Mouse (Mus musculus) right cerebral cortex, postnatal 36 days (tissue): ENCODE data around the gene Gm17387.

Experiments used
- DNase-seq, 2 experiments: peaks; one replicate each; pipeline ENCODE4 v3.0.0; 2022; ENCODE audit warnings: low spot score in 2 of 2, mixed read lengths in 1 of 2

Gm17387 gene

GRCm38 (mm10) chr7:141072017-141072745 is 43.2 kb downstream of the Gm17387 start:
- no peak for DNase-seq

GRCm38 (mm10) chr7:141073782-141074181 is 44.9 kb downstream of the Gm17387 start:
- no peak for DNase-seq

- DNase-seq: no peak
These were observed 48.9 kb downstream of the Gm17387 start, which contains the start of gene Pkp3 for GRCm38 (mm10) chr7:141077841-141078240. TSS of gene Pkp3 (plus strand) at chr7:141078218.

- no peak for DNase-seq
These were observed 49.9 kb downstream of the Gm17387 start for GRCm38 (mm10) chr7:141078876-141079275.
